In genomic region chr1:183252574-183252973, GRCm38 (mm10) we compare ENCODE assay signal across 19 mouse cellular contexts. TPM values are rescaled to one million over a fixed set of nuclear protein-coding genes. Genes with fewer than 3 reads are reported as not detected.
DNase-seq lines count a peak whose midpoint lies in the region; ATAC-seq lines count a peak whose summit lies in the region.
"Had no signal": no experiment of that assay in that cellular context is flagged by ENCODE, and none has a peak within 500 bp of the region (broad histone marks: within the 10 kb centered on the region; RNA-seq: fewer than 3 reads in every experiment).

No protein-coding gene starts in this region.

- H3K4me3 ChIP-seq in embryonic facial prominence, embryonic 14.5 days (ENCODE audit: low read depth, low read length), result no peak overlapping the region
- H3K4me3 ChIP-seq in embryonic facial prominence, embryonic 10.5 days, result no peak overlapping the region
- H3K4me3 ChIP-seq in midbrain, embryonic 11.5 days (ENCODE audit: low read depth, low read length), result no peak overlapping the region
- H3K4me3 ChIP-seq in midbrain, embryonic 10.5 days, result no peak overlapping the region
- H3K4me3 ChIP-seq in hindbrain, embryonic 14.5 days (replicated peaks; ENCODE audit: low read length), result no peak overlapping the region
- no peak overlapping the region for H3K4me3 ChIP-seq in midbrain, embryonic 16.5 days (ENCODE audit: low read depth, low read length)
- H3K4me3 ChIP-seq: heart, embryonic 13.5 days; intestine, embryonic 15.5 days; limb, embryonic 12.5 days; liver, embryonic 12.5 days had no signal

- H3K36me3 ChIP-seq in embryonic facial prominence, embryonic 14.5 days (ENCODE audit: control insufficient read depth, insufficient read depth, low read length), result no peaks in the 10 kb centered on the region
- no peaks in the 10 kb centered on the region for H3K36me3 ChIP-seq in embryonic facial prominence, embryonic 10.5 days (replicated peaks)
- no peaks in the 10 kb centered on the region for H3K36me3 ChIP-seq in midbrain, embryonic 11.5 days (ENCODE audit: control insufficient read depth, insufficient read depth, low read length)
- H3K36me3 ChIP-seq in midbrain, embryonic 10.5 days, result no peaks in the 10 kb centered on the region
- H3K36me3 ChIP-seq in hindbrain, embryonic 14.5 days (replicated peaks; ENCODE audit: control insufficient read depth, insufficient read depth), result no peaks in the 10 kb centered on the region
- H3K36me3 ChIP-seq in midbrain, embryonic 16.5 days (ENCODE audit: control insufficient read depth, insufficient read depth, low read length), result no peaks in the 10 kb centered on the region
- H3K36me3 ChIP-seq: heart, embryonic 13.5 days; intestine, embryonic 15.5 days; limb, embryonic 12.5 days; liver, embryonic 12.5 days had no signal

- H3K27me3 ChIP-seq in embryonic facial prominence, embryonic 14.5 days (replicated peaks; ENCODE audit: control insufficient read depth, insufficient read depth, low read length), result no peaks in the 10 kb centered on the region
- H3K27me3 ChIP-seq in embryonic facial prominence, embryonic 10.5 days (replicated peaks; ENCODE audit: low read depth, poor library complexity, severe bottlenecking), result no peaks in the 10 kb centered on the region
- no peaks in the 10 kb centered on the region for H3K27me3 ChIP-seq in midbrain, embryonic 11.5 days (ENCODE audit: control insufficient read depth, insufficient read depth, low read length)
- no peaks in the 10 kb centered on the region for H3K27me3 ChIP-seq in midbrain, embryonic 10.5 days (ENCODE audit: low read depth, poor library complexity, severe bottlenecking)
- no peaks in the 10 kb centered on the region for H3K27me3 ChIP-seq in hindbrain, embryonic 14.5 days (ENCODE audit: control insufficient read depth, insufficient read depth, low read length)
- no peaks in the 10 kb centered on the region for H3K27me3 ChIP-seq in midbrain, embryonic 16.5 days (ENCODE audit: control insufficient read depth, insufficient read depth, low read depth, low read length)
- H3K27me3 ChIP-seq: intestine, embryonic 15.5 days; limb, embryonic 12.5 days; liver, embryonic 12.5 days; Patski had no signal

- H3K27ac ChIP-seq in embryonic facial prominence, embryonic 14.5 days (replicated peaks; ENCODE audit: low read depth, low read length), result no peak overlapping the region
- no peak overlapping the region for H3K27ac ChIP-seq in embryonic facial prominence, embryonic 10.5 days (replicated peaks)
- H3K27ac ChIP-seq in midbrain, embryonic 11.5 days (ENCODE audit: low read depth, low read length), result no peak overlapping the region
- H3K27ac ChIP-seq in midbrain, embryonic 10.5 days (replicated peaks), result no peak overlapping the region
- 0 out of 2 replicates have a peak overlapping the region, but pooled peaks have one; percentile 17 for H3K27ac ChIP-seq in hindbrain, embryonic 14.5 days
- H3K27ac ChIP-seq in midbrain, embryonic 16.5 days (ENCODE audit: low read length), result no peak overlapping the region
- H3K27ac ChIP-seq: heart, embryonic 13.5 days; intestine, embryonic 15.5 days; limb, embryonic 12.5 days; liver, embryonic 12.5 days had no signal

- H3K4me1 ChIP-seq in embryonic facial prominence, embryonic 14.5 days (ENCODE audit: control insufficient read depth, insufficient read depth, low read length), result peaks cover 10% of the 10 kb centered on the region
- H3K4me1 ChIP-seq in embryonic facial prominence, embryonic 10.5 days, result peaks cover 14% of the 10 kb centered on the region
- H3K4me1 ChIP-seq in midbrain, embryonic 11.5 days (ENCODE audit: control insufficient read depth, insufficient read depth, low read length), result no peaks in the 10 kb centered on the region
- H3K4me1 ChIP-seq in midbrain, embryonic 10.5 days, result peaks cover 5% of the 10 kb centered on the region
- H3K4me1 ChIP-seq in hindbrain, embryonic 14.5 days (replicated peaks; ENCODE audit: control insufficient read depth, insufficient read depth, low read length), result peaks cover 11% of the 10 kb centered on the region
- H3K4me1 ChIP-seq in midbrain, embryonic 16.5 days (ENCODE audit: control insufficient read depth, insufficient read depth, low read length), result peaks cover 3% of the 10 kb centered on the region; the same call in 1 of the 2 replicates
- H3K4me1 ChIP-seq: heart, embryonic 13.5 days; intestine, embryonic 15.5 days had no signal

- H3K4me2 ChIP-seq in embryonic facial prominence, embryonic 14.5 days (ENCODE audit: low read depth, low read length), result no peak overlapping the region
- H3K4me2 ChIP-seq in midbrain, embryonic 11.5 days, result no peak overlapping the region
- no peak overlapping the region for H3K4me2 ChIP-seq in hindbrain, embryonic 14.5 days (replicated peaks)
- H3K4me2 ChIP-seq in midbrain, embryonic 16.5 days (ENCODE audit: low read length), result no peak overlapping the region
- H3K4me2 ChIP-seq: heart, embryonic 13.5 days; intestine, embryonic 15.5 days; limb, embryonic 12.5 days; liver, embryonic 12.5 days had no signal

- no peak overlapping the region for H3K9ac ChIP-seq in embryonic facial prominence, embryonic 14.5 days (ENCODE audit: low read depth, low read length)
- no peak overlapping the region for H3K9ac ChIP-seq in midbrain, embryonic 11.5 days (ENCODE audit: low read length)
- 0 out of 2 replicates have a peak overlapping the region, but pooled peaks have one; percentile 13 for H3K9ac ChIP-seq in hindbrain, embryonic 14.5 days
- H3K9ac ChIP-seq in midbrain, embryonic 16.5 days (ENCODE audit: low read depth, low read length), result no peak overlapping the region
- H3K9ac ChIP-seq: heart, embryonic 13.5 days; intestine, embryonic 15.5 days; limb, embryonic 12.5 days; liver, embryonic 12.5 days had no signal

- no peak for ATAC-seq in embryonic facial prominence, embryonic 14.5 days (ENCODE audit: low read depth)
- peak; percentile 38; the same call in 1 of the 2 replicates for ATAC-seq in midbrain, embryonic 11.5 days (ENCODE audit: low FRiP score)
- peak; percentile 55; the same call in 1 of the 2 replicates for ATAC-seq in hindbrain, embryonic 14.5 days (ENCODE audit: low FRiP score)
- 0 out of 2 replicates have a peak, but pooled peaks have one; percentile 5 for ATAC-seq in midbrain, embryonic 16.5 days
- ATAC-seq: intestine, embryonic 15.5 days; liver, embryonic 12.5 days; Patski had no signal

- peak; percentile 33 for DNase-seq in embryonic facial prominence, embryonic 14.5 days (ENCODE audit: low spot score)
- no peak for DNase-seq in embryonic facial prominence, embryonic 10.5 days (ENCODE audit: low spot score)
- no peak for DNase-seq in midbrain, embryonic 11.5 days (ENCODE audit: low spot score, missing footprints)
- DNase-seq in midbrain, embryonic 10.5 days (ENCODE audit: low spot score), result no peak
- DNase-seq in hindbrain, embryonic 14.5 days (ENCODE audit: low spot score), result peak; percentile 71
- DNase-seq in cerebellum, postnatal 4 days (ENCODE audit: low spot score in 2 of 2), result no peak
- DNase-seq in kidney, postnatal 14 days, result no peak
- DNase-seq: cerebellum, adult 11 months; cerebellum, postnatal 25 days; gastrocnemius, postnatal 10 days; heart, adult 18-20 months; heart, postnatal 4 days; lung, adult 2 months had no signal

- no peaks in the 10 kb centered on the region for H3K9me3 ChIP-seq in embryonic facial prominence, embryonic 14.5 days (ENCODE audit: control insufficient read depth, low read length)
- H3K9me3 ChIP-seq in embryonic facial prominence, embryonic 10.5 days, result no peaks in the 10 kb centered on the region
- H3K9me3 ChIP-seq in midbrain, embryonic 11.5 days (ENCODE audit: control insufficient read depth, low read length), result no peaks in the 10 kb centered on the region
- no peaks in the 10 kb centered on the region for H3K9me3 ChIP-seq in midbrain, embryonic 10.5 days (replicated peaks)
- H3K9me3 ChIP-seq in hindbrain, embryonic 14.5 days (ENCODE audit: control insufficient read depth, low read length), result no peaks in the 10 kb centered on the region
- H3K9me3 ChIP-seq in midbrain, embryonic 16.5 days (replicated peaks; ENCODE audit: control insufficient read depth, low read length, poor library complexity, severe bottlenecking), result no peaks in the 10 kb centered on the region
- H3K9me3 ChIP-seq: heart, embryonic 13.5 days; intestine, embryonic 15.5 days; limb, embryonic 12.5 days; liver, embryonic 12.5 days had no signal

- 53% methylated on average over 10 of the region's 10 CpGs for WGBS in embryonic facial prominence, embryonic 14.5 days
- WGBS in embryonic facial prominence, embryonic 10.5 days, result 66% methylated on average over 10 of the region's 10 CpGs
- WGBS in midbrain, embryonic 11.5 days, result 71% methylated on average over 10 of the region's 10 CpGs
- 71% methylated on average over 10 of the region's 10 CpGs for WGBS in midbrain, embryonic 10.5 days
- 29% methylated on average over 10 of the region's 10 CpGs for WGBS in hindbrain, embryonic 14.5 days
- WGBS in midbrain, embryonic 16.5 days, result 43% methylated on average over 10 of the region's 10 CpGs

RNA-seq across cellular contexts. Expression of gene Disp1, which starts 31.3 kb away (rescaled TPM):
- polyA plus RNA-seq in embryonic facial prominence, embryonic 14.5 days (2014; fragmentation: Nextera tagmentation; extraction: Ambion mirVana), result 17.9 and 21.7 TPM in 2 replicates
- 13.5 and 13.6 TPM in 2 replicates for polyA plus RNA-seq in embryonic facial prominence, embryonic 10.5 days (2016; fragmentation: Nextera tagmentation; extraction: Ambion mirVana)
- polyA plus RNA-seq in midbrain, embryonic 11.5 days (2014; fragmentation: Nextera tagmentation; extraction: Ambion mirVana), result 8.8 and 9.3 TPM in 2 replicates
- polyA plus RNA-seq in midbrain, embryonic 10.5 days (2016; fragmentation: Nextera tagmentation; extraction: Ambion mirVana), result 8.6 and 11.1 TPM in 2 replicates
- polyA plus RNA-seq in hindbrain, embryonic 14.5 days (2014; fragmentation: Nextera tagmentation; extraction: Ambion mirVana), result 9.4 and 10.2 TPM in 2 replicates
- 7.6 and 10.3 TPM in 2 replicates for polyA plus RNA-seq in midbrain, embryonic 16.5 days (2015; fragmentation: Nextera tagmentation; extraction: Ambion mirVana)

RNA-seq across cellular contexts. Expression of gene Aida, which starts 43.8 kb away (rescaled TPM):
- 35.5 and 40.8 TPM in 2 replicates for polyA plus RNA-seq in embryonic facial prominence, embryonic 14.5 days (2014; fragmentation: Nextera tagmentation; extraction: Ambion mirVana)
- 40.6 and 45.5 TPM in 2 replicates for polyA plus RNA-seq in embryonic facial prominence, embryonic 10.5 days (2016; fragmentation: Nextera tagmentation; extraction: Ambion mirVana)
- 32.9 and 37.8 TPM in 2 replicates for polyA plus RNA-seq in midbrain, embryonic 11.5 days (2014; fragmentation: Nextera tagmentation; extraction: Ambion mirVana)
- 42.3 and 45.1 TPM in 2 replicates for polyA plus RNA-seq in midbrain, embryonic 10.5 days (2016; fragmentation: Nextera tagmentation; extraction: Ambion mirVana)
- polyA plus RNA-seq in hindbrain, embryonic 14.5 days (2014; fragmentation: Nextera tagmentation; extraction: Ambion mirVana), result 36.2 and 38.7 TPM in 2 replicates
- 50.8 and 55.1 TPM in 2 replicates for polyA plus RNA-seq in midbrain, embryonic 16.5 days (2015; fragmentation: Nextera tagmentation; extraction: Ambion mirVana)

RNA-seq across cellular contexts. Expression of gene Brox, which starts 44.5 kb away (rescaled TPM):
- polyA plus RNA-seq in embryonic facial prominence, embryonic 14.5 days (2014; fragmentation: Nextera tagmentation; extraction: Ambion mirVana), result 49.4 and 50.4 TPM in 2 replicates
- polyA plus RNA-seq in embryonic facial prominence, embryonic 10.5 days (2016; fragmentation: Nextera tagmentation; extraction: Ambion mirVana), result 34.8 and 35.5 TPM in 2 replicates
- polyA plus RNA-seq in midbrain, embryonic 11.5 days (2014; fragmentation: Nextera tagmentation; extraction: Ambion mirVana), result 64.6 and 81.3 TPM in 2 replicates
- 40.3 and 50.3 TPM in 2 replicates for polyA plus RNA-seq in midbrain, embryonic 10.5 days (2016; fragmentation: Nextera tagmentation; extraction: Ambion mirVana)
- polyA plus RNA-seq in hindbrain, embryonic 14.5 days (2014; fragmentation: Nextera tagmentation; extraction: Ambion mirVana), result 115 and 125 TPM in 2 replicates
- 105 and 115 TPM in 2 replicates for polyA plus RNA-seq in midbrain, embryonic 16.5 days (2015; fragmentation: Nextera tagmentation; extraction: Ambion mirVana)

Comparison
In these comparisons a context has a peak if more than half of its experiments do, and no peak if none do; other contexts are left out.
1. DNase-seq: peak in embryonic facial prominence, embryonic 14.5 days (single experiment) and hindbrain, embryonic 14.5 days (single experiment); none in embryonic facial prominence, embryonic 10.5 days (single experiment), midbrain, embryonic 11.5 days (single experiment), midbrain, embryonic 10.5 days (single experiment), cerebellum, postnatal 4 days (0 of 2) and kidney, postnatal 14 days (single experiment).